Mouse (Mus musculus): ENCODE data around the gene Psrc1. TPM values are rescaled to one million over a fixed set of nuclear protein-coding genes. Genes with fewer than 3 reads are reported as not detected.

Gene Psrc1
- polyA plus RNA-seq, 1 experiment from 2014 or later = 41.0 TPM

- Histone ChIP-seq H3K36me3 (peaks cover 49% of the 10 kb centered on the region), H3K4me2 (replicated peaks) (no peak overlapping the region; the same call in 1 of the 2 replicates), H3K27ac (peak overlapping the region; percentile 87), H3K4me1 (peaks cover 53% of the 10 kb centered on the region), H3K9me3 (replicated peaks) (no peaks in the 10 kb centered on the region), H3K4me3 (no peak overlapping the region), H3K27me3 (no peaks in the 10 kb centered on the region), H3K9ac (no peak overlapping the region; the same call in 1 of the 2 replicates)
- WGBS = 19% methylated on average over 19 of the region's 19 CpGs
- ATAC-seq (ENCODE audit: low FRiP score) = peak; percentile 91
Observed at GRCm38 (mm10) chr3:108433881-108434495, 50.3 kb downstream of the Psrc1 start.

- no peaks in the 10 kb centered on the region for H3K27me3 ChIP-seq
- no peak overlapping the region for H3K4me2 ChIP-seq (replicated peaks)
- H3K4me3 ChIP-seq = no peak overlapping the region
- 75% methylated on average over 17 of the region's 17 CpGs for WGBS
- peak overlapping the region; percentile 87 for H3K27ac ChIP-seq
- 0 out of 2 replicates have a peak overlapping the region, but pooled peaks have one; percentile 27 for H3K9ac ChIP-seq
- peaks cover 52% of the 10 kb centered on the region for H3K4me1 ChIP-seq
- ATAC-seq (ENCODE audit: low FRiP score) = no peak
- H3K36me3 ChIP-seq = peaks cover 36% of the 10 kb centered on the region
- H3K9me3 ChIP-seq (replicated peaks) = no peaks in the 10 kb centered on the region
Observed at GRCm38 (mm10) chr3:108435701-108436379, 52.2 kb downstream of the Psrc1 start.

GRCm38 (mm10) chr3:108436380-108436714 lies 52.7 kb downstream of the Psrc1 start:
- 65% methylated on average over 7 of the region's 7 CpGs for WGBS
- peak overlapping the region; percentile 3; the same call in 1 of the 2 replicates for H3K27ac ChIP-seq
- H3K9ac ChIP-seq = no peak overlapping the region

More at GRCm38 (mm10) chr3:108436380-108436714, 52.7 kb downstream of the Psrc1 start:
- H3K36me3 ChIP-seq = peaks cover 31% of the 10 kb centered on the region
- no peaks in the 10 kb centered on the region for H3K27me3 ChIP-seq
- peaks cover 51% of the 10 kb centered on the region for H3K4me1 ChIP-seq
- no peak overlapping the region for H3K4me3 ChIP-seq
- ATAC-seq (ENCODE audit: low FRiP score) = no peak
- H3K4me2 ChIP-seq (replicated peaks) = no peak overlapping the region
- H3K9me3 ChIP-seq (replicated peaks) = no peaks in the 10 kb centered on the region

Other genes with a start within 250 kb of the Psrc1 start
- 193 and 201 TPM in 2 replicates for gene Gnai3, start 237.7 kb upstream of the Psrc1 start, polyA plus RNA-seq (2016; fragmentation: Nextera tagmentation; extraction: Ambion mirVana)
- 0.72 and 1.2 TPM in 2 replicates for gene Gpr61, start 229.0 kb upstream of the Psrc1 start, polyA plus RNA-seq (2016; fragmentation: Nextera tagmentation; extraction: Ambion mirVana)
- 10.7 and 13.1 TPM in 2 replicates for gene Amigo1, start 197.5 kb upstream of the Psrc1 start, polyA plus RNA-seq (2016; fragmentation: Nextera tagmentation; extraction: Ambion mirVana)
- 5.0 and 5.6 TPM in 2 replicates for gene Cyb561d1, start 182.6 kb upstream of the Psrc1 start, polyA plus RNA-seq (2016; fragmentation: Nextera tagmentation; extraction: Ambion mirVana)
- 27.6 and 29.6 TPM in 2 replicates for gene Atxn7l2, start 172.9 kb upstream of the Psrc1 start, polyA plus RNA-seq (2016; fragmentation: Nextera tagmentation; extraction: Ambion mirVana)
- gene Sypl2, start 157.2 kb upstream of the Psrc1 start, polyA plus RNA-seq (2016; fragmentation: Nextera tagmentation; extraction: Ambion mirVana) = 0.58 and 0.72 TPM in 2 replicates
- gene Psma5, start 126.9 kb upstream of the Psrc1 start, polyA plus RNA-seq (2016; fragmentation: Nextera tagmentation; extraction: Ambion mirVana) = 205 and 218 TPM in 2 replicates
- 35.0 TPM in 2 replicates for gene Sort1, start 99.8 kb upstream of the Psrc1 start, polyA plus RNA-seq (2016; fragmentation: Nextera tagmentation; extraction: Ambion mirVana)
- not detected in 2 replicates for gene Mybphl, start 18.9 kb upstream of the Psrc1 start, polyA plus RNA-seq (2016; fragmentation: Nextera tagmentation; extraction: Ambion mirVana)
- 63.3 and 75.2 TPM in 2 replicates for gene Celsr2, start 31.7 kb downstream of the Psrc1 start, polyA plus RNA-seq (2016; fragmentation: Nextera tagmentation; extraction: Ambion mirVana)
- 186 and 188 TPM in 2 replicates for gene Sars, start 61.4 kb downstream of the Psrc1 start, polyA plus RNA-seq (2016; fragmentation: Nextera tagmentation; extraction: Ambion mirVana)
- 1.2 and 2.2 TPM in 2 replicates for gene 1700013F07Rik, start 150.3 kb downstream of the Psrc1 start, polyA plus RNA-seq (2016; fragmentation: Nextera tagmentation; extraction: Ambion mirVana)
- gene 5330417C22Rik, start 152.7 kb downstream of the Psrc1 start, polyA plus RNA-seq (2016; fragmentation: Nextera tagmentation; extraction: Ambion mirVana) = 3.1 and 5.9 TPM in 2 replicates
- 60.3 and 66.8 TPM in 2 replicates for gene Tmem167b, start 178.6 kb downstream of the Psrc1 start, polyA plus RNA-seq (2016; fragmentation: Nextera tagmentation; extraction: Ambion mirVana)
- gene Taf13, start 187.9 kb downstream of the Psrc1 start, polyA plus RNA-seq (2016; fragmentation: Nextera tagmentation; extraction: Ambion mirVana) = 66.0 and 70.5 TPM in 2 replicates
- 66.8 and 72.2 TPM in 2 replicates for gene Wdr47, start 207.4 kb downstream of the Psrc1 start, polyA plus RNA-seq (2016; fragmentation: Nextera tagmentation; extraction: Ambion mirVana)

All from hindbrain, embryonic 12.5 days (tissue).